Mouse (Mus musculus) retina, postnatal 1 day (tissue): ENCODE measurements at regions not wholly inside any gene's neighbourhood (a gene's known extent, or its start where the extent isn't known, plus 50 kb on each side); places are given as distances from the start of the nearest gene placed in this dataset.
A peak's percentile ranks its signal among the peaks of the same experiment; 100 is the strongest.

ENCODE experiments used
- DNase-seq: peaks from one replicate; pipeline ENCODE4 v3.0.0-alpha.2; 2012

DNA sequence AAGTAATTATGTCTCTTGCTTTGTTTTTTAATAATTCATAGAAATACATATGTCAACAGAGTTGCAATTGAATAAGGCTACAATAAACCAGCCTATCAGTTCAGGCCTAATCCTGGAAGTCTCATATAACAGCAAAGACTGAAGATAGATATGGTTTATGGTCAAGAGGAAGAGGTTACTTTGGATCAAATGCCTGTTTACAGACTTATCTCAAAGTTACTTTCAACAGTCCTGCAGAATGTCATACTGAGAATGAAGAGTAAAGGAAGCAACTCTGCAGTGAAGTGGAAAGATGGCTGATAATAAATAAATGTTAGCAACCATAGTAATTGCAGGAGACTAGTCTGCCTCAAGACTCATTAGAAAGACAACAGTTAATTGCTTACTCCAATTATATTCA is 684.8 kb upstream of the Vstm2a start:
- peak; percentile 1 for DNase-seq

DNA sequence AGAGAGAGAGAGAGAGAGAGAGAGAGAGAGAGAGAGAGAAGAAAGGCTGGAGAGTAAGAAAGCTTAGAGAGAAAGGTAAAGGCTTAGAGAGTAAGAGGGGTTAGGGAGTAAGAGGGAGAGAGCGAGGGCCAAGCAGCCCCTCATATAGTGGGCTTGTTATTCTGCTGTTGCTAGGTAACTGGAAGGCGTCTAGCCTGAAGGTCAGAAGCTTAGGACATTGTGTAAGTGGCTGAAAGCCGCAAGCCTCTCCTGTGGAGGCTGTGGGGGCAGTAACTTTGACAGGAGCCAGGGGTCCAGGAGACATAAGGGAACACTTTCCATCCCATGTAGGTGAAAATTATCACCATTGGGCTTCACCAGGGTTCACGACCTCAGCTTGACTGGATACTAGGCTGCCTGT is 637.6 kb upstream of the Vstm2a start:
- DNase-seq: peak; percentile 10

DNA sequence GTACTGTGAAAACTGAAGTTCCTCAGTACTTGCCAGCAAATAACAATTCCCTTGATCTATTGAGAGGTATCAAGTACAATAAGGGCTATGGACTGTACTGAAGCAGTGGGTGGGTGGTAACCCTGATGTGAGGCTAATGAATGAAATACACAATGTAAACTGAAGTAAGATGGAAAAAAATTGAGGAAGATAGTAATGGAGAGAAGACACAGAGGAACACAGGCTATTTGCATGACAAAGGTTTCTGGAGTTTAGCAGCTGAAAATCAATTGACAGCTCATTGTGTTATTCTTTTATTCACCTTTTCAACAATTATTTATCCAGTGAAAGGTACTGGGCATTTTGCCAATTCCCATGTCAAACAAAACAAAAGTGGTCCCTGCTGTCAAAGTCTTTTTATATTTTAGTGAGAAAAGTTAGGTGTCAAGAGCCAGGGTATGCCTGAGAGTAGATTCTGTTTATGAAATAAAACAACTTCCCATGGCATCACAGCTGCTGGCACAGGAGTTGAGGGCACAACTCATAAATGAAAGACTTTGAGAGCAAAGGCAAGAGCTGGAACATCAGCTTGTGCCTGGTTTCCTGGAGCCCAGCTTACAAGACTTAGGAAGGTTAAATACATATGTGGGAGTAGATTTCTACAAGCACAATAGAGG is 608.4 kb upstream of the Vstm2a start:
- DNase-seq: peak; percentile 7

GRCm38 (mm10) chr11:15689073-15689472 is 568.5 kb upstream of the Vstm2a start:
- no peak for DNase-seq

DNA sequence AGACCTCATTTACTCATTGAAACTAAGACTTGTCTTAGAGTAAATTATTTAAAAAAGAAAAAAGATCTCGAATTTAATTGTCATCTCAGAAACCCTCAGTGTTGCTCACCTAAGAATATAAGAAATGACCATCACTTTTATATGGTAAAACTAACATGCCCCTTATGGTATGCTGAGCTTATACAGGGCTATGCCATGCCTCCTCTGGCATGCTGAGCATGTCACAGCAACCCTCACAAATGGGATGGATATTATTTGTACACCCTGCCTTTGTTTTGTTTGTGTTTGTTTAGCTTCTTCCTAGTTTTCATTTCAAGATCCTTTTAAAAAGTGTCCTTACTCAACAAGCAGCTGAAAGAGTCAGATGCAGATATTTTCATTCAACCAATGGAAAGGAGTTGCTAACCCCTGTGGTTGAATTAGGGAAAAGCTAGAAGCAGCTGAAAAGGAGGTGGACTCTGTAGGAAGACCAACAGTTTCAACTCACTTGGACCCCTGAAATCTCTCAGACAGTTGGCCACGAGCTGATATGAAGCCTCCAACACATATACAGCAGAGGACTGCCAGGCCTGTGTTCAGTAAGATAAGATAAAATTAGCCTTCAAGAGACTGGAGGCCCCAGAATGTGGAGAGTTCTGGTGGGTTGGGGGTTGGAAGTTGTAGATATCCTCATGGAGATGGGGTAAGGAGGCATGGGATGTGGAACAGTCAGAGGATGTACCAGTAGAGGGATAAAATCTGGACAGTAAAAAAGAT is 559.3 kb upstream of the Vstm2a start:
- DNase-seq: no peak

DNA sequence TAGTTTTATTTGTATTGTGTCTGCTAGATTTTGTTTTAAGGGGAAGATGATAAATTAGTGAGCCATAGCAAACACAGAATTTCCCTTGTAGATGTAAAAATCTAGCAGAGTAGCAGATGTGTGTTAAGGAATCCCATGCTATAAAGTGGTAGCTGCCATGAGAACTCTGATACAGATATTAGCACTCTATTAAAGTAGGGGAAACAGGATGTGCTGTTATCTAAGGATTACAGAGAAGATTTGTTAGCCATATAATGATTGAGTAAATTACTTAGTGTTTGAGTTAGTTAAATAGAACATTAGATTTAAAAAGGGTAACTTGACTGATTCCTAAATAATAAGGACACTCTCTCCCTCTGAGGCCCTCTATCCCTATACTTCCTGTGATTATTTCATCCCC is 541.5 kb upstream of the Vstm2a start:
- DNase-seq: no peak

DNA sequence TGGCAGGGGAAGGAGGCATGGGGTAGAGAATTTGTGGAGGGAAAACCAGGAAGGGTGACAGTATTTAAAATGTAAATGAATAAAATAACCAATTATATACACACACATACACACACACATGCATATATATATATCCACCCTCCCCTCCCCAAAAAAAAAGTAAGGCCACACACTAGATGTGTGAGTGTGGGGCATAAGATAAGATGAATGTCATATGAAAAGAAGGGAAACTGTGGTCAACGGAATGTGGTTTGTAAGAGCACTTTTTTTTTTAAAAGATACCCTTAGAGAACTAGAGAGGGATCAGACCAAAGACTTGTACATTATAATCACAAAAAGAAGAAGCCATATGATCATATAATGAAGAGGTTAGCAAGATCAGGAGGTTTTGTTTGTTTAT is 540.0 kb upstream of the Vstm2a start:
- no peak for DNase-seq

DNA sequence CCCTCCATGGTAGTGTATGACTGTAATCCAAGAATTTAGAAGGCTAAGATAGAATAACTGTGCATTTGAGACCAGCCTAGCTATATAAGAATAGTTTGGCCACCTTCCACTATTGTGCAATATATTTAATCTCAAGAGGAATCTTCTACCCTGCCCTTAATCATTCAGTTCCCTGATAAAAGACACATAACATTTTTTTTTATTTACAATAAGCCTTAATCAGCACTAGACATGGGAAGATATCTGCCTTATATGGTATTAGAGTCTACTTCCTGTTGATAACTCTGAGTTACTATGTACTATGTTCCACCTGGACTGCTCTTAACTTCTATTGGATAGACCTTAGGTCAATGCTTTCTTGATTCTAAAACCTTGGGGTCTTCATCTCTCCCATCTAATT is 519.9 kb upstream of the Vstm2a start:
- DNase-seq: no peak

DNA sequence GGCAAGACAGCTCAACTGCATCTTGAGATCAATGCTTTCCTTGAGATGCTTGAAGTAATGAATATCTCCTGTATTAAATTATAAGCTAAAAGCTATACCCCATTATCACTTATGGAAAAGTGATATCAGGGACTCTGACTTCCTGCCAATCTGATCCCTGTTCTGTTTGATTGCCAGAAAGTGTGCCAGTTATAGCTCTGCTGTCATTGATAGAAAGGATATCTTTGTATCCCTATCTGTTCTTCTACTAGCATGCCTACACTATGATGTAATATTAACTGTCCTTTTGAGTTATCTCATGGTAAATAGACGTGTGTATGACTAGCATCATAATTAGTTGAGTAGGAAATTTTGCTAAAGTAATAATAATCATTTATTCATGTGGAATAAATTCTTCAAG is 501.5 kb upstream of the Vstm2a start:
- DNase-seq: no peak

- no peak for DNase-seq
These were observed 487.6 kb upstream of the Vstm2a start for GRCm38 (mm10) chr11:15769651-15770617.
